27 mouse cellular contexts compared by ENCODE assay signal in genomic region chr7:28656430-28656829, GRCm38 (mm10). TPM values are rescaled to one million over a fixed set of nuclear protein-coding genes. Genes with fewer than 3 reads are reported as not detected.
DNase-seq lines count a peak whose midpoint lies in the region; TF ChIP-seq lines count a peak whose summit lies in the region.
"Had no signal": no experiment of that assay in that cellular context is flagged by ENCODE, and none has a peak within 500 bp of the region (broad histone marks: within the 10 kb centered on the region; RNA-seq: fewer than 3 reads in every experiment).

No protein-coding gene starts in this region.

- H3K27ac ChIP-seq in kidney, adult 2 months (ENCODE audit: insufficient read depth, low read depth, low read length) = no peak overlapping the region
- H3K27ac ChIP-seq: embryonic facial prominence, embryonic 10.5 days; embryonic facial prominence, embryonic 12.5 days; forebrain, embryonic 13.5 days; forebrain, embryonic 15.5 days had no signal

- WGBS in kidney, adult 2 months = 68% methylated on average over 4 of the region's 4 CpGs

- no peak for TF ChIP-seq CTCF in E14TG2a.4 (conservative IDR thresholded peaks at IDR 0.05; ENCODE audit: low read length)
- TF ChIP-seq CTCF in kidney, adult 2 months (conservative IDR thresholded peaks at IDR 0.05; ENCODE audit: insufficient read depth, insufficient read length, low read depth, low read length) = no peak

- H3K36me3 ChIP-seq in E14TG2a.4 (ENCODE audit: insufficient read depth, low read length) = no peaks in the 10 kb centered on the region
- H3K36me3 ChIP-seq in kidney, adult 2 months (ENCODE audit: control insufficient read depth, insufficient read depth, low read length) = no peaks in the 10 kb centered on the region
- H3K36me3 ChIP-seq: embryonic facial prominence, embryonic 10.5 days; embryonic facial prominence, embryonic 12.5 days; forebrain, embryonic 15.5 days; G1E had no signal

- no peak for TF ChIP-seq POLR2A in kidney, adult 2 months (IDR thresholded peaks at IDR 0.05; ENCODE audit: low read depth, low read length)

- H3K4me1 ChIP-seq in E14TG2a.4 (replicated peaks; ENCODE audit: low read depth, low read length) = peaks cover 57% of the 10 kb centered on the region
- H3K4me1 ChIP-seq in kidney, adult 2 months (ENCODE audit: control insufficient read depth, insufficient read depth, low read length) = no peaks in the 10 kb centered on the region
- H3K4me1 ChIP-seq: embryonic facial prominence, embryonic 10.5 days; embryonic facial prominence, embryonic 12.5 days; forebrain, embryonic 13.5 days; forebrain, embryonic 15.5 days had no signal

- 0 out of 2 replicates have a peak overlapping the region, but pooled peaks have one; percentile 4 for H3K4me3 ChIP-seq in E14TG2a.4 (replicated peaks; ENCODE audit: low read length)
- H3K4me3 ChIP-seq in kidney, adult 2 months (ENCODE audit: insufficient read depth, low read depth, low read length) = no peak overlapping the region
- H3K4me3 ChIP-seq: embryonic facial prominence, embryonic 10.5 days; embryonic facial prominence, embryonic 12.5 days; forebrain, embryonic 13.5 days; forebrain, embryonic 15.5 days had no signal

- H3K27me3 ChIP-seq in E14TG2a.4 (ENCODE audit: insufficient read depth, low read length) = no peaks in the 10 kb centered on the region
- no peaks in the 10 kb centered on the region for H3K27me3 ChIP-seq in kidney, adult 2 months (replicated peaks; ENCODE audit: control insufficient read depth, insufficient read depth, low read length)
- H3K27me3 ChIP-seq: embryonic facial prominence, embryonic 12.5 days; forebrain, embryonic 13.5 days; forebrain, embryonic 15.5 days had no signal

- peaks cover under 1% of the 10 kb centered on the region for H3K9me3 ChIP-seq in E14TG2a.4 (ENCODE audit: low read length)
- H3K9me3 ChIP-seq: embryonic facial prominence, embryonic 10.5 days; embryonic facial prominence, embryonic 12.5 days; forebrain, embryonic 13.5 days; forebrain, embryonic 15.5 days; G1E had no signal

- peak; percentile 95 for DNase-seq in ES-CJ7 (ENCODE audit: low read depth, low spot score)
- peak; percentile 99 for DNase-seq in R1 (ENCODE audit: low read depth, low spot score)
- DNase-seq in ZHBTc4 (ENCODE audit: low read depth, low spot score) = peak; percentile 97
- no peak for DNase-seq in kidney, adult 9 months
- DNase-seq in adrenal gland, postnatal 36 days = no peak
- DNase-seq in left cerebral cortex, adult 9 months (ENCODE audit: low spot score in 2 of 2) = no peak
- no peak for DNase-seq in kidney, adult 2 months
- DNase-seq: adrenal gland, adult 2 months; adrenal gland, postnatal 10 days; adrenal gland, postnatal 25 days; B cell, adult 2 months; cerebellum, adult 11-12 months; cerebellum, adult 2 months; cerebellum, adult 9-10 months; cerebellum, postnatal 10 days; cerebellum, postnatal 25 days; forebrain, postnatal 0 days had no signal

RNA-seq across cellular contexts. Expression of gene Acp7, which starts 25.3 kb away (rescaled TPM):
- not detected for total RNA-seq in adrenal gland, postnatal 36 days (2021)
- polyA plus RNA-seq in kidney, adult 2 months (2012; rRNA removed) = not detected in 2 replicates
- total RNA-seq: adrenal gland, adult 2 months; adrenal gland, postnatal 10 days; adrenal gland, postnatal 25 days; CH12.LX had no signal
- polyA plus RNA-seq: adrenal gland, adult 2 months; CD4-positive, CD25-positive, alpha-beta regulatory T cell, adult 4 months; embryonic facial prominence, embryonic 10.5 days; forebrain, embryonic 11.5 days; forebrain, embryonic 13.5 days; forebrain, embryonic 15.5 days; G1E; Patski had no signal

RNA-seq across cellular contexts. Expression of gene Fbxo27, which starts 36.2 kb away (rescaled TPM):
- 1 to 10 TPM in 1 of 2 experiments, under 1 TPM in 1; 0.86 to 1.6 TPM for total RNA-seq in adrenal gland, postnatal 36 days (2021)
- 1.1 and 1.6 TPM in 2 replicates for polyA plus RNA-seq in kidney, adult 2 months (2012; rRNA removed)
- total RNA-seq: CH12.LX, G1E had no signal
- polyA plus RNA-seq: G1E, Patski had no signal

RNA-seq across cellular contexts. Expression of gene Pak4, which starts 58.4 kb away (rescaled TPM):
- 10 to 100 TPM; 28.0 to 30.0 TPM for total RNA-seq in adrenal gland, postnatal 36 days (2021)
- 36.9 and 41.8 TPM in 2 replicates for polyA plus RNA-seq in kidney, adult 2 months (2012; rRNA removed)

RNA-seq across cellular contexts. Expression of gene Samd4b, which starts 58.5 kb away (rescaled TPM):
- total RNA-seq in adrenal gland, postnatal 36 days (2021) = 10 to 100 TPM; 62.5 to 69.8 TPM
- polyA plus RNA-seq in kidney, adult 2 months (2012; rRNA removed) = 67.0 and 79.0 TPM in 2 replicates

Comparison
In these comparisons a context has a peak if more than half of its experiments do, and no peak if none do; other contexts are left out.
1. DNase-seq: peak in ES-CJ7 (single experiment), R1 (single experiment) and ZHBTc4 (single experiment); none in kidney, adult 9 months (single experiment), adrenal gland, postnatal 36 days (0 of 2), left cerebral cortex, adult 9 months (0 of 2) and kidney, adult 2 months (single experiment).